Mouse (Mus musculus) heart, adult 11 months (tissue): Measurements from ENCODE around the gene Pirt.

Source experiments
- DNase-seq: peaks from one replicate; pipeline ENCODE4 v3.0.0; 2022

The Pirt gene

DNA sequence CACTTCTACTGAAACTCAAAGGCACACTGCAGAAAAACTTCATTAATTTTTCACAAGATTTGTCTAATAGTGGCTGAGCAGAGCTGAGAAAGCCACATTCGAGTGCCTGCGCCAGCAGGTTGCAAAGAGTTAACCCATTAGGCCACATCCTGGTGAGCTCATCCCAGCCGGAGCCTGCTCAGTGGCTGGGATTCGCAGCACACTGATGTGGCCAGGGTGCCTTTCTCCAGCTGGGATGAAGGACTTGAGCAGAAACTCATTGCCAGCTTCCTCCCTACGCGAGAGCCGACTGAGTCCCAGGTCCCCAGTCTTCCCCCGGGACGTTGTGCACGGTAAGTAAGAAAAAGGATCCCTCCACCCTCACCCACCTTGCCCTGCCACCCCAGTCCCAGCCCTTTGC lies at the start of gene Pirt:
Pirt (plus strand) TSS at position 171 of the 400 bp plus-strand sequence.
- DNase-seq, result peak; percentile 87

DNA sequence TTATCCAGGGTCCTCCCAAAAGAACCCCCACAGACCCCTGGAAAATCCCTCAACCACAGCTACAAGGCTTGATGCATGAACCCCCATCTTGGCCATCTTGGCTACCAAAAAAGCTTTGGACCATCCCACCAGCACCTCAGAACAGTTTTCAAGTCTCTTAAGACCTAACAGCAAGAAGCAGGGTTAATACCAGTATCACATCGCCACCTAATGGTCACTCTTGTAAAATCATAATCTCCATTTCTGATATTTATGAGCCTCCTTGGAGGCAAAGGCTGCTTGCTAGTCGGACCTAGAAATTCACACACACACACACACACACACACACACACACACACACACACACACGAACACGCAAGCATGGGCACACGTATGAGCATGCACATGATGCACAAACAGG lies 40.1 kb upstream of the Pirt start:
- DNase-seq, result peak; percentile 21

DNA sequence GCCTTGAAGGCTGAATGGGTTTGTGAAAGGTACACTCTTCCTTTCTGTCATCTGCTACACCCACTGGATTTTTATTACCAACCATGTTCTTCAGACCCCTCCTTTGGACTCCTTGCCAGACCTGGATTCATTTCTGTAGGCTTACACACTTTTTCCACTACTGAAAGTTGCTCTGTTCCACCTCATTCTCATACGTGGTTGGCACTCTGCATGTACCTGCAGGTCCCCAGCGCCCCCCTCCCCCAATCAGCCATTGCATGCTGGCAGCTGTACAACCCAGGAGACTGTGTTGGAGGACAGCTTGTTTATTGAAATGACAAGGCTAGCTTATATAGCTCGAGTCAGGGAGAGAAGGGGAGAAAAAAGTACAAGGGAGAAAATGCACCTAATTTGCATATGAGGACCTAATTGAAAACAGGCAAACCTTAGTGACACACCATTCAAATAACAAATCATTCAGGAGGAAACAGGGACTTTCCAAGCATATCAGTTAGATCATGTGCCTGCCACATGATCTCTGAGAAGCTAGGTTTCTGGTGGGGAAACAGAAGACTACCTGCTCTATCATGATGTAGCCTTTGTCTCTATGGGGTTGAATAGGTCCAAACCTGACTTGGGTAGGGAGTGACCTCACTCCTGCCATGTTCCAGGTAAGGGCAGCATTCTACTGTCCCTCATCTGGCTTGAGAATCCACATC lies 38.9 kb upstream of the Pirt start:
- peak; percentile 76 for DNase-seq

DNA sequence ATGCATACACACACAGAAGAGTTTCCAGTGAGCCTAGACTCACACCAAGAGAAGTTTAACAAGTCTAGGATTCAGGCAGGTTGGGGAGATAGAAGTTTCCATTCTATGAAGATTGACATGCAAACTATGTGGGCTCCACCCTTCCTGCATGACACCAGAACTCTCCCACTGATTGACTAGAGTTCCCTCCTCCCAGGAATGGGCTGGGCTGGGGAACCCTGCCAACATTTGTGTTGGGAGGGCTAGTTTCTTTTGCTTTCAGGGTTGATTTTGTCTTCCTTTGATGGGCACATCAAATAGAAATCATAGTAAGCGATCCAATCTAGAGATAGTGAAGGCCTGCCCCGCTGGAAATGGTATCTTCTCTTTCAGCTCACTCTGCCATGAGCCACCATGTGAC lies 30.5 kb upstream of the Pirt start:
- DNase-seq, result no peak

DNA sequence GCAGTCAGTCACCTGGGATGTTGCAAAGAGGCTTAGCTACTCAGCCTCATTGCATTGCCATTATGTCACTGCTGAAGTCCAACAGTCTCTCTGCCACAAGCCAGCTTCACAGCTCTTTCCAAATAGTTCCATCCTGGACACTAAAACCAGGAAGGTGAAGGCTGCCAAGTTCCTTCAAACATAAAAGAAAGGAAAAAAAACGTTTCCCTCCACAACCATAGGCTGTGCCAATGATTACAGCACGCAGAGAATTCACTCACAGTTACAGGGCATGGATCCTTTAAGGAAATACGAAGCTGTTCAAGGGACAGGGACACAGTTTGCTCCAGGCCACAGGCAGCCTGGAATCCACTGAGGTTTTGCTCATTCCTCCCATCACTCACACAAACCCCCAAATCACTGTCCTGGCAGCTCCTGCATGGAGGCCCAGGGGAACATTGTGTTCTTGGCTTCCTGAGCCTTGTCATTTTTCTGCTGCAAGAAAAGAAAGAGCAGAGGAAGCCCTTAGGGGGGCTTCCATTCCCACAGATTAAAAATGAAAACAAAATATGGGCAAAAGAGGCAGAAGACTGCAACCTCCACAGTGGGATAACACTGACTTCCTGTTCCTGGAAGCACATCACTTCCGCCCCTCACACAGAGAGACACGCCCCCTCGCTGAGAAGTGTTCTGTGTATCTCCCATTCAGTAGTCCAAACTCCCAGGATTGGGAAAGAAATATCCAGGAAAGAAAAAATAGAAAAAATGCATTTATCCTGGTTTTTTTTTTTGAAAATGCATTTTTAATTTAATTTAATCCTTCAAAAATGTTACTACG lies 29.3 kb upstream of the Pirt start:
- peak; percentile 95 for DNase-seq

DNA sequence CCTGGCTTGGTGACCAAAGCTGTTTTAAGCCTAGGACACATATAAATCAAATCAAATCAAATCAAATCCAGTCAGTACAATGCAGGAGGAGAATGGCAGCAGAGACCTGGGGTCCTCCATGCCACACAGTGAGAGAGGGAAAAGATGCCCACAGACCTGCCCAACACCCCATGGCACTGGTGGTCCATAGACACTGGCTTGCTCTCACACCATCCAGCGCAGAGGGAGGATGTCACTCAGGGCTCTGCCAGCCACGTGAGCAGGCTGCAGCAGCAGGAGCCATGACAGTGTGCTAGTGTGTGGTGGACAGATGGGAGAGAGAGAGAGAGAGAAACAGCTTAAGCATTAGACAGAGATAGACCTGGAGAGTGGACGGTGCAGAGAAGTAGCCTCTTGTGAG lies 19.2 kb upstream of the Pirt start:
- DNase-seq, result no peak

DNA sequence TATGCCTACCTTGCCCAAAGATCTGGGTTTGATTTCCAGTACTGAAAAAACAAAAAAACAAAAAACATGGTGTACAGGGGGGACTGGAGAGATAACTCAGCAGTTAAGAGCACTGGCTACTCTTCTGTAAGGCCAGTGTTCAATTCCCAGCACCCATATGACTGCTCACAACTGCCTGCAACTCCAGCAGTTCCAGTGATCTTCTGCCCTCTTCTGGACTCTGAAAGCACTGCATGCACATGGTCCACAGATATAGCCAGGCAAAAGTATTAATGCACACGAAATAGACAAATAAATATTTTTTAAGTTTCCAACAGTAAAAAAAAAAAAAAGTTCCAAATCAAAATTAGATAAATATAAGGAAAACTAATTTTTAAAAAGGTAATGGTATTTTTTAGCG lies 13.0 kb upstream of the Pirt start:
- DNase-seq, result no peak

DNA sequence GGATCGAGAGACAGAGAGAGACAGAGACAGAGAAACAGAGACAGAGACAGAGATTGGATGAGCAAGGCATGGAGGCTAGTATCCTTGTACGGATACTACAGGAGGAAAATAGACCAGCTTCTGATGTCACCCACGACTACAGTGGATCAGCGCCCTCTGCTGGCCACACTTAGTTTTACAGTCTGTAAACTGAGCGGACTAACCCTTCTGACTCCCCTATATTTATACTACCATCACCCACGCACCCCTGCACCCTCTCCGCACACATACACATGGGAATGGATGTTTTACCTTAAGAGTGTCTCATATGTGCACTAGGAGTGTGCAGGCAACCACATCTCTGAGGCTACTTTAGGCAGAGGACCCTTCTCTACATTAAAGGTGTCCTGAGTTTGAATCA lies 12.4 kb upstream of the Pirt start:
- no peak for DNase-seq

DNA sequence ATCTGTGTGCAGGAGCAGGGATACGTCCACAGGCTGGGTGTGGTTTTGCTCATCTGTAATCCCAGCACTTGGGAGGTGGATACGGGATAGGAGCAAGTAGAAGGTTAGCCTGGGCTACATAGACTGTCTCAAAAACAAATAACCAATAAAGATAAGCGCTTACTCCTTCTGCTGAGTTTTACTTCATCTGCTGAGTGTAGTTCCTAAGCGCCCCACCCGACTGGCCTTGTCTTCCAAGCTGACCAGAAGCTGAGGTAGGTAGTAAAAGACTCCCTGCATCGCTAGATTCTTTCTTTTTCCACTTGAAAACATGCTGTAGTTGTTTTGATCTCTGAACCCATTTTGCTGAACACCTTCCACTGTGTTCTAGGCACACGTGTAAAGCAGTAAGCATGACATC lies 9.0 kb upstream of the Pirt start:
- DNase-seq, result peak; percentile 63

DNA sequence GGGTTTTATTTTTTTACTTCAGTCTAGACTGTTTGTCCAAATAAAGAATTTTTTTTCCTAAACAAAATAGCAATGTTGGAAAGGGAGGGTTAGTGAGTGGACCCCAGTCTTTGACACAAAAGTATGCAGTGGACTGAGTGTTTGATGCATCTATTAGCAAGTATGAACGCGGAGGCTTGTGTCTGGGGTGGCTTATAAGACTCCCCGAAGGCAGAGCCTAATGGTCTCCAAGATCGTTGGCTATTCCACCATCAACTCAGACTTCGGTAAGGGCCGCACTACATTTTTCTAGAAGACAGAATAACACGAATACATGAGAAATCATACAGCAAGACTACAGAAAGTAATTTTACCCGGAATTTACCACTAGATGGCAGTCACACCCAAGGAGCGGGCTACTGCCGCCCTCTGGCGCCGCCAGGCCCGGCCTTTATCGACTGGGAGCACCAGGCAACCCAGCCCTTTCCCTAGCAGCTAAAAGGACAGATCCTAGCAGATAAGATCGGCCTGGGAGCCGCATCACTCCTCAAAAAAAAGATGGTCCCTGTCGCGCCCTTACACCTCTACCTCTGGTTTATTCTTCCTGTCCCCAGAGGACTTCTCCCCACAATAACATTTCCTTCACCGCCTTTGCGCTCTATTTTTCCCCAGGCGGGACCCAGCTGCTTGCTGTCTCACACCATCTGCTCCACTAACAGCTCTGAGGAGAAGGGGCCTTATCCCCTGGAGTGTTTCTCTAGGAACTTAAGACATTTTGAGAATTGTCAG lies 6.0 kb upstream of the Pirt start:
- peak; percentile 94 for DNase-seq

DNA sequence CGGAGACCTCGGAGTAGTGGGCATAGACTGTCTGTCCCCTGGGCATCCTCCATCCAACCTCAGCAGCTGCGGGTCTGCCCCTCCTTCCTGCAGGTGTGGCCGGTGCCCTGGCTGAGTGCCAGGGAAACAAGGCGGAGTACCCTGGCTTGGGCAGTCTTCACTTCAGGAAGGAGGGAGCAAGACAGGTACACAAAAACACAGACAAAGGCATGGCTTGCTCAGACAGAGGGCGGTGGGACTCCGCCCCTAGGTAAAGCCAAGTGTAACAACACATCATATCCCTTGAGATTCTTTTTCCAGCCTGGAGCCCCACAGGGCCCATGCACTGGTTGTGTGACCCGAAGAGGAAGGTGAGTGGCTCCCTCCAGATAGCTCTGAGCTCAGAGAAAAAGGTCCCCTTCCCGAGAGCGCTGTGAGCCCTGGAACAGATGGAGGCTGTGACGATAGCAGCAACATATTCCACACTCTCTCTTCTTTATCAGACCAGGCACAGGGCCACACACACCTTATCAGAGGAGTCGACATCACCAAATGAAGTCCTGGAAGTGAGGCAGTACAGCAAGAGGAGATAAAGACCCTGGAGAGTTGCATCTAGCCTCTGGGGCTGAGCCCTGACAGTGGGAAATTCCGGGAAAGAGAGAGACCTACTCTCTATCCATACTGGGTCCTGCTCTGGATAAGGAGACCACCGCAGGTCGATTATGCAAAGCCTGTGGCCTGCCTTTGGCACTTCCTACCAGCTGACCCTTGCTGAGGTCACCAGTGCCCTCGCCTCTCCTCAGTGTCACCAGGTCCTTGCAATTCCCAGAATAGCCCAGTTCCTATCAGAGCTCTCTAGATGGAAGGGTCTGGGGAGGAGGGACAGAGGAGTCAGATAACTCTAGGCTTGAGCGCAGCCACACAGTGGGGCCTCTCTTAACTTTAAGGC lies 1.0 kb downstream of the Pirt start:
- peak; percentile 94 for DNase-seq

DNA sequence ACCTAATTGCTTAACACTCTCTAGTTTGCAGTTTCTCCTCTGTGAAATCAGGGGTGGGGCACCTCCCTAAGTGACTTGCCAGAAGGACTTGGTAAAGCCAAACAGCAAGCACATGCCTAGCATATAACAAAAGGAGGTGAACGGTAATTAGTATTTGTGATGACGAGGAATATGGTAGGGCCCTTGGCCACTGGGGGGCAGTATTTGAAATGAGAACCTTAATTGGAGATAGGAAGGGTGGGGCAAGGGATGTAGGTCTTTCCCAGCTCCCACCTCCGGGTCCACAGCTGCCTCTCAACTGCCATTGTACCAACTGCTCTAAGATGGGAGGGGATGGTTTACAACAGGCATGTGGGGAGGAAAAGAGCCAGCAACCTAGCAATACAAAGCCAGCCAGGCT lies 2.5 kb downstream of the Pirt start:
- DNase-seq, result peak; percentile 91

DNA sequence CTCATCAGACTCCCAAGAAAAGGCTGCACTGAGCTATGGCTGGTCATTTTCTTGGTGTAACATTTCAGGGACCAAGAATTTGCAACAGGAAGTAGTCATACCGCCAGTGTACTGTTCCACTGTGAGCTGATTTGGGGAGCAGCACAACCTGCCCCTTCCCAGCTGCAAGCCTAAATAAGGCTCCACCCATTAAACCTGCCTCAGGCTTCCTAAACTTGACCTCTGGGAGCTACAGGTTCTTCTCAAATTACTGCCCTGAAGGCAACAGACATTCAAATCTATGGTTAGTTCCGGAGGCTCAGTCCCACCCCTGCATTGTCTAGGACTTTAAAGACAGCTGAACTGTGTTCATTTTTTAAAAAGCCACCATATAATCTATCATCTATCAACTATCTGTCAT lies 8.2 kb downstream of the Pirt start:
- no peak for DNase-seq

DNA sequence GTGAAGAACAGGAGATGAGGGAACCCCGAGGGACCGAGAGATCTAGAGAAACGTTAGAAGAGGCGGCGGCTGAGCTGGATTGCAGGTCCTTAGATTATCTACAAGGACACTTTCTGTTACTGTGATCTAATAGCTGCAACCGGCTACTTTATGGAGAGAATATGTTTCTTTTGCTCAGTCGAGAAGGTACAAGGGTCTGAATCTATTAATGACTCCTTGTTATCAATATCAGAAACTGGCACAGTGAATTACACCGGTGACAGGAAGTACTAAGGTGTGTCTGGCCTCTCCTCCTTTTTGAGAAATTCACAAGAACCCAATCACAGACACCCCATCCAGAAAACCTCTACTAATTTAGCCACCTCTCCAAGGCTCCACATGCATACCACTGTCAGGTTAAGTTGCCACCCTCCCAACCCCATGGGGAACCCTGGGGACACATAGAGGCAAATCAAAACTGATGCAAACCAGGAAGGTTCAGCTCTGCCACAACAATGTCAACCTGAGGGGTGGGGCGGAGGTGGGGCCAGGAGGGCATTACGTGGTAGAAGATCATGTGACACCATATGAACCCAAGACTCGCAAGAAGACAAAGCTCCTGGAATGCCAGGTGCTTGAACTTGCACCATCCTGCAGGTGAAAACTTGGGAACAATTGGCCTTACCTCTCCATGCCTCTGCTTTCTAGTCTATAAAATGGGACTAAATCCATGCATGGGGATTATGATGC lies 12.5 kb downstream of the Pirt start:
- DNase-seq, result peak; percentile 87

DNA sequence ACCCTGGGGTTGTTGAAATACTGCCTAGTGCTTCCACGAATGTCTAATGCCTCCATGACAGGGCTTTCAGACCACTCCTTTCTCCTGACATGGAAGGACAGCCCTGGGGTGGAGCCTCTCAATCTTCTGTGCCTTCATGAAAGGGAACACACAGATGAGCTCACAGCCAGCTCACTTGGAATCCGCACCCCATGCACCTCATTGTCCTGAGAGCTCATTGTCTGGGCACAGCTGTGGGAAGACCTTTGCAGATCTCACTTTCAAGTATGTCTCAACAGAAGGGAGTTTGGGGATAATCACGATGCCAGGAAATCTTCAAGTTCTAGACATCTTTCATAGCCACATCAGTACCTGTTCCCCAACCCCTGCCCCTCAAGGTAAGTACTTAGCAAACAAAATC lies 16.5 kb downstream of the Pirt start:
- DNase-seq, result no peak

DNA sequence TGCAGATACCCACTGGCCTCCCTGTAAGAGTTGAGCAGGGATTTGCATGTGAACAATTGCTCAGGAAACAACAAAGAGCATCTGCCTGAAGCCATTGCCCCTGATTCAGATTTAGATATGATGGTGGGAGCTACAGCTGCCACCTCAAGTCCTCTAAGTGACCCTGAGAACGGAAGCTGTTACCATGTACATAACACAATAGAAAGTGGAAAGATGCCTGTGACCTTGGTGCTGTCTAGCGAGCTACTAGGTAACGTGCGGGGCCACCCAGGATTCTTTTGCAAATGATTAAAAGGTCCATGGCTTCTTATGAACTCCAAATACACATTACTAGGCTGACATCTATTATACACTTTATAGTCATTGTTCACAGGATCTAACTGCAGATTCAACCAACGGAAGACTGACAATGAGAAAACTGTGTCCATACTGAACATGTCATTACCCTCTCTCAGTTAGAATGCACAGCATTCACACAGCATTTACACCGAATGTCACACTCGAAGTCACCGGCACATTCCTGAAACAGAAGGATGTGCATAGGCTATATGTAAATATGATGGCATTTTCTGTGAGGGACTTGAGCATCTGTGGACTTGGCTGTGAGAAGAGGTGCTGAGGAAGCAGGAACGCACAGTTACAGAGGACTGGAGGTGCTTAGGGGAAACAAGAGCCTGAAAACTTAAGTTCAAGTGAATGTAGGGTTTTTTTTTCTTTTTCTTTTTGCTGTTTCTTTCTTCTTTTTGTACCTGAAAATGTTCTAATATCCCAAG lies 21.2 kb downstream of the Pirt start:
- no peak for DNase-seq

DNA sequence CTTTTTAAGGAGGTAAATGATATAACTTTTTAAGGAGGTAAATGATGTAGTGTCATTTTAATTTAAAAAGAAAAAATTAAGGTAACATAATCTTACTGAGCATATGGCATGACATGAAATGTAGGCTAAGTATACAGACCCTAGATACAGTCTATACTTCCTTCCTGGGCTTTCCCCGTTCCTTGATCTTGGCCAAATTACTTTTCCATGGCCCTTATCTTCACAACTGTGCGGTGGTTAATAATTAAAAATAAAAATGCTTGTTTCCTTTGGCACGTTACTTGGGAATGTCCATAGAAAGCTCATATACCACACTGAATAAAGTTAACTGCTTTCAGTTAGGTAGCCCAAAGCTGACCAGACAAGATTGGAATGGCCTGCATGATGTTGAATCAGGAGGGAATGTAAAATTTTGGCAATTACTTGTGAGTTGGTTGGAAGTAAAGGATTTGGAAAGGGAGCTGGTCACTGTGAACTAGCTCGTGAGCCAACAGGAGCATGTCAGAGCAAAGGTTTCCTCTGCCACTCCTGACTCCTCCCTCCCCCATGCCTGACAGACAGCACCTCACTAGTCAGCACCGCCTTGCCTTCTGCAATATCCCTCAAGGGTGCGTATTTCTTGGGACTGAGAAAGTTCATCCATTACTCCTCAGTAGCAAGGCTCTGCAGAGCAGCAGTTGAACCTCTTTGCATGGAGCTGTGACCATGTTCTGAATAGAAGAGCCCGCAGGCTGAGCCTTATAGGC lies 22.8 kb downstream of the Pirt start:
- DNase-seq, result no peak

DNA sequence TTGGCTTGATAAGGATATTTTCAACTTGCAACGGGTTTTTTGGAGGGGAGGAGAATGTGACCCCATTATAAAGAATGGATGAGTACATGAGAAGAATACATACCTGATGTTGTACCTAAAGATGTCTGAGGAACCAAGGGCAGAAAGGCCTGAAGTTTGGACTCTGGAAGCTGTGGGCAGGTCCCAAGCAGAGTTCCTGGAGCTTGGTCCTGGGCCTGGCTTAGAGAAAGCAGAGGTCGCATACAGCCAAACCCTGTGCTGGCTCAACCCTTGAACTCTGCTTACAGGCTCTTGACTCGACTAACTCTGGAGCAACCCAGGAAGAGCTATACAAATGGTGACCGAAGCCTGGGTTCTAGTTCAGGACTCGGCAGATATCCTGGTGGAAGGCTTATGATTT lies 30.2 kb downstream of the Pirt start:
- no peak for DNase-seq

DNA sequence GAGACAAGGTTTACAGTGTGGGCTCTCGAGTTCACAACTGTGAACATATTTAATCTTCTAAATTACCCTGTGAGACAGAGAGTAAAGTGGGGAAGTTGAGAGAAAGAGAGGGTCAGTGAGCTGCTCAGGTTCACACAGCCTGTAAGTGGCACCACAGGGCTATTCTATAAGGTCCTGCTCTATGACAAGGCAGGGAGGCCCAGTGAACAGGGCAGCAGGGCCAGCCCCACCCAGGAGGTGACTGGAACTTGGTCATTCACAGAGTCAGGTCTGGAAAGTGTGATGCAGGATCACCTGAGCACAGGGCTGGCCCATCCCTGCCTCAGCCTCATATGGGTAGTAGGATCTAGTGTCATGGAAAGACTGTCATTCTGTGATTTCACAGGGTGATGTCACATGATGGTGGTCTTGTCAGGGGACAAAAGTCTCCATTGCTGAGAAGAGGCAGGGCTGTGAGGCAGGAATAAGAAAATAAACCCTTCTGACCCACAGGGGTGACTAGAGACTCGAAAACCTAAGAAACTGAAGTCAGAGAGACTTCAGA lies 33.5 kb downstream of the Pirt start:
- no peak for DNase-seq

DNA sequence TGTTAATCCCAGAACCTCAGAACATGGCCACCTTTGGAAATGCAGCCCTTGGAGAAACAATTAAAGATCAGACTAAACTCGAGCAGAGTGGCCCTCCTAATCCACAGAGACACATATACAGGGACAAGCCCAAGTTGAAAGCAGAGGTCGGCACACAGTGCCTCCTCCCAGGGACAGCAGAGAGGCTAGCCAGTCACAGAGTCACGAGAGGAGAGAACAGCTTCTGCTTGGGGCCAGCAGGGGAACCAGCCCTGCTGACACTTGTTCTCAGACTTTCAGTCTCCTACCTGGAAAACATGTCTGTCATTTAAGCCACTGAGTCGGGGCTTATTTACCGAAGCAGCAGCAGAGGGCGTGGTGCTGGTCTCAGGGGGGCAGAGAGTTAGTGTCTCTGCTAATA lies 34.7 kb downstream of the Pirt start:
- DNase-seq, result no peak
